ENCODE assay signal across 8 mouse cellular contexts in genomic region chr5:132368678-132369088, GRCm38 (mm10).
DNase-seq lines count a peak whose midpoint lies in the region; ATAC-seq and TF ChIP-seq lines count a peak whose summit lies in the region.
"Had no signal": no experiment of that assay in that cellular context is flagged by ENCODE, and none has a peak within 500 bp of the region (broad histone marks: within the 10 kb centered on the region; RNA-seq: fewer than 3 reads in every experiment).

No protein-coding gene starts in this region.

- TF ChIP-seq CTCF in cerebellum, adult 2 months (IDR thresholded peaks at IDR 0.05; ENCODE audit: borderline replicate concordance, insufficient read depth, low read depth, low read length) = no peak

- no peak for TF ChIP-seq POLR2A in cerebellum, adult 2 months (IDR thresholded peaks at IDR 0.05; ENCODE audit: borderline replicate concordance, insufficient read depth, low read length)

- H3K4me2 ChIP-seq in intestine, embryonic 15.5 days (replicated peaks) = peak overlapping the region; percentile 20
- H3K4me2 ChIP-seq in limb, embryonic 15.5 days = no peak overlapping the region

- no peaks in the 10 kb centered on the region for H3K9me3 ChIP-seq in intestine, embryonic 15.5 days
- H3K9me3 ChIP-seq in limb, embryonic 15.5 days = no peaks in the 10 kb centered on the region

- H3K36me3 ChIP-seq in intestine, embryonic 15.5 days = no peaks in the 10 kb centered on the region
- H3K36me3 ChIP-seq in limb, embryonic 15.5 days = no peaks in the 10 kb centered on the region

- peak; percentile 72 for DNase-seq in brain, adult 2 months (ENCODE audit: low read depth, low spot score)
- peak; percentile 28 to 41 for DNase-seq in cerebellum, adult 2 months
- DNase-seq in forelimb bud, embryonic 11.5 days (ENCODE audit: low read depth, low spot score) = peak; percentile 37
- DNase-seq in retina, postnatal 7 days (ENCODE audit: low read depth, low spot score) = peak; percentile 5

- H3K9ac ChIP-seq in intestine, embryonic 15.5 days = no peak overlapping the region
- no peak overlapping the region for H3K9ac ChIP-seq in limb, embryonic 15.5 days

- no peaks in the 10 kb centered on the region for H3K27me3 ChIP-seq in cerebellum, adult 2 months (ENCODE audit: control insufficient read depth, insufficient read depth, low read length)
- no peaks in the 10 kb centered on the region for H3K27me3 ChIP-seq in intestine, embryonic 15.5 days (replicated peaks)
- H3K27me3 ChIP-seq in limb, embryonic 15.5 days = no peaks in the 10 kb centered on the region

- peak; percentile 74 for ATAC-seq in intestine, embryonic 15.5 days
- peak; percentile 30; the same call in 1 of the 2 replicates for ATAC-seq in limb, embryonic 15.5 days (ENCODE audit: insufficient number of reproducible peaks, low FRiP score, low TSS enrichment, low read depth)
- no peak for ATAC-seq in erythroblast, adult 5-6 weeks (replicated peaks; ENCODE audit: low FRiP score, poor library complexity, severe bottlenecking)

- 38% methylated on average over 7 of the region's 7 CpGs for WGBS in cerebellum, adult 2 months
- 11% methylated on average over 7 of the region's 7 CpGs for WGBS in intestine, embryonic 15.5 days
- 8% methylated on average over 7 of the region's 7 CpGs for WGBS in limb, embryonic 15.5 days

- no peak overlapping the region for H3K4me3 ChIP-seq in cerebellum, adult 2 months (replicated peaks; ENCODE audit: insufficient read depth, low read depth, low read length)
- H3K4me3 ChIP-seq in intestine, embryonic 15.5 days (replicated peaks) = no peak overlapping the region
- H3K4me3 ChIP-seq in limb, embryonic 15.5 days = no peak overlapping the region
- H3K4me3 ChIP-seq: megakaryocyte, embryonic 14.5 days had no signal

- H3K27ac ChIP-seq in cerebellum, adult 2 months (ENCODE audit: insufficient read depth, low read length) = no peak overlapping the region
- H3K27ac ChIP-seq in intestine, embryonic 15.5 days = no peak overlapping the region
- H3K27ac ChIP-seq in limb, embryonic 15.5 days = no peak overlapping the region

- H3K4me1 ChIP-seq in cerebellum, adult 2 months (ENCODE audit: control insufficient read depth, insufficient read depth, low read length) = peaks cover 10% of the 10 kb centered on the region; the same call in 1 of the 2 replicates
- H3K4me1 ChIP-seq in intestine, embryonic 15.5 days (replicated peaks) = peaks cover 16% of the 10 kb centered on the region
- peaks cover 32% of the 10 kb centered on the region for H3K4me1 ChIP-seq in limb, embryonic 15.5 days
- H3K4me1 ChIP-seq: megakaryocyte, embryonic 14.5 days had no signal

Comparison
In these comparisons a context has a peak if more than half of its experiments do, and no peak if none do; other contexts are left out.
1. DNase-seq: peak in every context shown above with its lines; median percentile 72 in brain, adult 2 months; 37 in forelimb bud, embryonic 11.5 days; 34 in cerebellum, adult 2 months; 5 in retina, postnatal 7 days.